Mouse (Mus musculus): ENCODE measurements around the gene Rbm19.

DNA sequence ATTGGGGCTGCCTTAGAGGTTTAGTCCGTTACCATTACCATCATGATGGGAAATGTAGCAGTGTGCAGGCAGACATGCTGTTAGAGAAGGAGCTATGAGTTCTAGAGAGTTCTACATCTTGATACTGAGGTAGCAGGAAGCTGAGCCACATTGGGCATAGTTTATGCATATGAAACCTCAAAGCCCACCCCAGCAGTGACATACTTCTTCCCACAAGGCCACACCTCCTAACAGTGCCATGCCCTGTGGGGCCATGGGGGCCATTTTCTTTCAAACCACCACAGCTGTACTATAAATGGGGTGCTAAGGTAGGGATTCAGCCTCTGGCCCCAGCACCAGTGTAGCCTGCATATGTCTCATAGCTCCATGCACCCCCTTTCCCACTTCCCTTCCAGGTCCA lies 21.6 kb downstream of the Rbm19 start:
- no peak for TF ChIP-seq CTCF (IDR thresholded peaks at IDR 0.05; ENCODE audit: extremely low read depth, insufficient read depth, insufficient read length, insufficient replicate concordance)
- TF ChIP-seq POLR2A (IDR thresholded peaks at IDR 0.05; ENCODE audit: low read depth, low read length): no peak
